Mouse (Mus musculus): ENCODE measurements around the gene Mrps18a. TPM values are rescaled to one million over a fixed set of nuclear protein-coding genes. Genes with fewer than 3 reads are reported as not detected.
A peak's percentile ranks its signal among the peaks of the same experiment; 100 is the strongest.

The Mrps18a gene
- total and polyA plus RNA-seq, 2 experiments from 2014 or later, result 67.1 to 169 TPM

- DNase-seq (ENCODE audit: low spot score) (no peak), ATAC-seq (no peak)
- H3K27ac ChIP-seq, result no peak overlapping the region
- 57% methylated on average over 7 of the region's 7 CpGs for WGBS
- 0 out of 2 replicates have a peak overlapping the region, but pooled peaks have one; percentile 25 for H3K4me2 ChIP-seq (ENCODE audit: low read depth, low read length)
- H3K36me3 ChIP-seq (ENCODE audit: insufficient read depth, low read length), result no peaks in the 10 kb centered on the region
- no peaks in the 10 kb centered on the region for H3K9me3 ChIP-seq (ENCODE audit: low read length)
- H3K4me1 ChIP-seq (ENCODE audit: insufficient read depth, low read length), result no peaks in the 10 kb centered on the region
- H3K27me3 ChIP-seq (ENCODE audit: insufficient read depth, low read length), result no peaks in the 10 kb centered on the region
- H3K9ac ChIP-seq (replicated peaks; ENCODE audit: low read length), result no peak overlapping the region
- TF ChIP-seq CTCF (IDR thresholded peaks at IDR 0.05; ENCODE audit: low read depth), result no peak
- no peak overlapping the region for H3K4me3 ChIP-seq (ENCODE audit: low read length)
Measured at GRCm38 (mm10) chr17:46074398-46075115, 36.2 kb upstream of the Mrps18a start.

GRCm38 (mm10) chr17:46075116-46075485 lies 35.7 kb upstream of the Mrps18a start:
- Histone ChIP-seq H3K9me3 (ENCODE audit: low read length) (no peaks in the 10 kb centered on the region), H3K36me3 (ENCODE audit: insufficient read depth, low read length) (no peaks in the 10 kb centered on the region), H3K27ac (no peak overlapping the region), H3K4me1 (ENCODE audit: insufficient read depth, low read length) (no peaks in the 10 kb centered on the region), H3K4me3 (ENCODE audit: low read length) (no peak overlapping the region), H3K9ac (replicated peaks; ENCODE audit: low read length) (no peak overlapping the region), H3K4me2 (ENCODE audit: low read depth, low read length) (no peak overlapping the region), H3K27me3 (ENCODE audit: insufficient read depth, low read length) (no peaks in the 10 kb centered on the region)
- ATAC-seq (no peak), DNase-seq (ENCODE audit: low spot score) (peak; percentile 32)
- peak; percentile 55 for TF ChIP-seq CTCF (IDR thresholded peaks at IDR 0.05; ENCODE audit: low read depth)
- WGBS, result 54% methylated on average over 3 of the region's 3 CpGs

GRCm38 (mm10) chr17:46075551-46076259 lies 35.1 kb upstream of the Mrps18a start:
- Histone ChIP-seq H3K9me3 (ENCODE audit: low read length) (no peaks in the 10 kb centered on the region), H3K27me3 (ENCODE audit: insufficient read depth, low read length) (no peaks in the 10 kb centered on the region), H3K27ac (no peak overlapping the region), H3K4me2 (ENCODE audit: low read depth, low read length) (no peak overlapping the region), H3K9ac (replicated peaks; ENCODE audit: low read length) (no peak overlapping the region), H3K4me3 (ENCODE audit: low read length) (no peak overlapping the region), H3K36me3 (ENCODE audit: insufficient read depth, low read length) (no peaks in the 10 kb centered on the region), H3K4me1 (ENCODE audit: insufficient read depth, low read length) (no peaks in the 10 kb centered on the region)
- DNase-seq (ENCODE audit: low spot score) (no peak), ATAC-seq (peak; percentile 28; the same call in 1 of the 2 replicates)
- TF ChIP-seq CTCF (IDR thresholded peaks at IDR 0.05; ENCODE audit: low read depth), result no peak
- WGBS, result 74% methylated on average over 5 of the region's 5 CpGs

- TF ChIP-seq CTCF (IDR thresholded peaks at IDR 0.05; ENCODE audit: low read depth), result no peak
- no peak for DNase-seq (ENCODE audit: low spot score)
- H3K27me3 ChIP-seq (ENCODE audit: insufficient read depth, low read length), result no peaks in the 10 kb centered on the region
- no peak overlapping the region for H3K4me3 ChIP-seq (ENCODE audit: low read length)
- H3K27ac ChIP-seq, result no peak overlapping the region
- 65% methylated on average over 1 of the region's 1 CpGs for WGBS
- H3K9ac ChIP-seq (replicated peaks; ENCODE audit: low read length), result no peak overlapping the region
- H3K4me2 ChIP-seq (ENCODE audit: low read depth, low read length), result no peak overlapping the region
- no peaks in the 10 kb centered on the region for H3K9me3 ChIP-seq (ENCODE audit: low read length)
- no peaks in the 10 kb centered on the region for H3K4me1 ChIP-seq (ENCODE audit: insufficient read depth, low read length)
- H3K36me3 ChIP-seq (ENCODE audit: insufficient read depth, low read length), result no peaks in the 10 kb centered on the region
- no peak for ATAC-seq
Measured at GRCm38 (mm10) chr17:46076260-46076551, 34.6 kb upstream of the Mrps18a start.

GRCm38 (mm10) chr17:46077921-46078534 lies 32.8 kb upstream of the Mrps18a start:
- no peak for TF ChIP-seq CTCF (IDR thresholded peaks at IDR 0.05; ENCODE audit: low read depth)
- no peak overlapping the region for H3K4me3 ChIP-seq (ENCODE audit: low read length)
- no peaks in the 10 kb centered on the region for H3K4me1 ChIP-seq (ENCODE audit: insufficient read depth, low read length)
- no peaks in the 10 kb centered on the region for H3K9me3 ChIP-seq (ENCODE audit: low read length)
- no peak overlapping the region for H3K4me2 ChIP-seq (ENCODE audit: low read depth, low read length)
- DNase-seq (ENCODE audit: low spot score), result no peak
- H3K27me3 ChIP-seq (ENCODE audit: insufficient read depth, low read length), result no peaks in the 10 kb centered on the region
- 94% methylated on average over 12 of the region's 12 CpGs for whole genome bisulfite sequencing
- no peak for ATAC-seq
- no peak overlapping the region for H3K27ac ChIP-seq
- H3K9ac ChIP-seq (replicated peaks; ENCODE audit: low read length), result no peak overlapping the region
- no peaks in the 10 kb centered on the region for H3K36me3 ChIP-seq (ENCODE audit: insufficient read depth, low read length)

DNA sequence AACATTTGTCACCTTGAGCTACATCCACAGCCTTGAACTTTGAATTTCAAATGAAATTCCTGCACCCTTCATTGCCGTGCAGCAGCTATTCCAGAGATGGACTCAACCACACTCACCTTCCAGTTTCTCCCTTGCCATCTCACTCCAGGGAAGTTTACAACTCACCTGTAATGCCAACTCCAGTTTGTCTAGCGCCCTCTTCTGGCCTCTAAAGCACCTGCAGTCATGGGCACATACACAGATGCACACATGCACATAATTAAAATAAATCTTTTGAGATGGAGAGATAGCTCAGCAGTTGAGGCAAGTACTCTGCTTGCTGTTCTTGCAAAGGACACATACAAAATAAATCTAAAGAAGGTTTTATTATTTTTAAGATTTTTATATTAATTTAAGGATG lies 31.7 kb upstream of the Mrps18a start:
- peak; percentile 25 for TF ChIP-seq CTCF (IDR thresholded peaks at IDR 0.05; ENCODE audit: low read depth)
- ATAC-seq, result no peak
- Histone ChIP-seq H3K4me2 (ENCODE audit: low read depth, low read length) (no peak overlapping the region), H3K27me3 (ENCODE audit: insufficient read depth, low read length) (no peaks in the 10 kb centered on the region), H3K36me3 (ENCODE audit: insufficient read depth, low read length) (no peaks in the 10 kb centered on the region), H3K9me3 (ENCODE audit: low read length) (no peaks in the 10 kb centered on the region), H3K9ac (replicated peaks; ENCODE audit: low read length) (no peak overlapping the region), H3K27ac (no peak overlapping the region), H3K4me1 (ENCODE audit: insufficient read depth, low read length) (no peaks in the 10 kb centered on the region; the same call in 1 of the 2 replicates), H3K4me3 (ENCODE audit: low read length) (no peak overlapping the region)
- 72% methylated on average over 2 of the region's 2 CpGs for WGBS
- DNase-seq (ENCODE audit: low spot score), result no peak

Data from hindbrain, postnatal 0 days (tissue).